Mouse (Mus musculus) MEL-GATA-1-ER (cell line): Measurements from ENCODE around the gene Lrrc25.

Source experiments
- DNase-seq: peaks from one replicate; pipeline ENCODE4 v3.0.0-alpha.2; 2012; ENCODE audit warnings: low read depth; ENCODE audit errors: extremely low read depth

The Lrrc25 gene

DNA sequence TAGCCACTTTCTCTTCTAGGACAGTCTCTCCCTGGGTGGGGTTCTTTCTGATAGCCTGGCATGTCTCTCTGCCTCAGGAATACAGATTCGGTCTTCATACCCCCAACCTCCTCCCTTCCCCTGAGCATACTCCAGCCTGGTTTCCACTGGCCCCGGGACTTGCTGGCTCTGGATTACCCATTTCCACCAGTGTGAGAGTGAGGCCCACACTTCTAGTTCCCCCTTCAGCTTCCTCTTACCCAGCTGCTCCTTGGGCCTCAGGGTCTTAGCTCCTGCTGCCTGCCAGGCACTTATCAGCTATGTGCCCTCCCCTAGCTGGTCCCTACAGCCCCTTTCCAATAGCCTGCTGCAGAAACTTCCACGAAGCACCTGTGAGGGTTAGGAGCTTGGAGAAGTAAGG lies at the start of gene Lrrc25:
TSS of gene Lrrc25 (plus strand) at position 262 of the 400 bp plus-strand sequence.
- no peak for DNase-seq

DNA sequence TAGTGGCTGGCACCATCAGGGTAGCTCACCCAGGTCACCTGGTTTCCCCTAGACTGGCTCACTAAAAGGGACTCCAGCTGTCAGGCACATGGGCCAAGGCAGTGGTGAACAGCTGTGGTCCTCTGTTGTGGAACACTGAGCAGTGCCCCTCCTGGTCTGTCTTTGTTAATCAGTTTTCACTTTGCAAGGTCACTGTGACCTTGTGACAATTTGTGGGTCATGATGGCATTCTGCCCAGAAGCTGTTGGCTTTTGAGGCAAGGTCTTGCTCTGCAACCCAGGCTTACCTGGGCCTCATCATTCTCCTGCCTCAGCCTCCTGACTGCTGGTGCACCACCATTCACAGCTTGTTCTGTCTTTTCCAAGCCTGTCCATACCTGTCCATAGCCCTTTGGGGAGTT lies 45.6 kb upstream of the Lrrc25 start:
- no peak for DNase-seq

DNA sequence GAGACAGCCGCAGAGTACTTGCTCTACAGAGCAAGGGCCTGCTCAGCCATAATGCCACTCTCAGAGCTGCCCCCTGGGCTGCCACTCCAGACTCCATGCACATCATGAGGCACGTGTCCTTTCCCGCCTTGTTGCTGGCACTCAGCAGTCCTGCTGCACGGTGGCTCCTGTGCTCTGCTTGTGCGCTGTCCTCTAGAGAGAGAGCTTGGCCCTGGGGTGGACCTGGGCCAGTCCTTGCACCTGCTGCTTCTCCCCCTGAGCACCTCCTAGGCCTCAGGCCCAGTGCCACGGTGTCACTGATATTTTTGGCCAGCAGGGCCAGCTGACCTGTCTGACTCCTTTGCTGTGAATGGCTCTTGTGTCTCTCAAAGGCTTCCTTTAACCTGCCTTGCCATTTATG lies 45.0 kb upstream of the Lrrc25 start:
- no peak for DNase-seq

DNA sequence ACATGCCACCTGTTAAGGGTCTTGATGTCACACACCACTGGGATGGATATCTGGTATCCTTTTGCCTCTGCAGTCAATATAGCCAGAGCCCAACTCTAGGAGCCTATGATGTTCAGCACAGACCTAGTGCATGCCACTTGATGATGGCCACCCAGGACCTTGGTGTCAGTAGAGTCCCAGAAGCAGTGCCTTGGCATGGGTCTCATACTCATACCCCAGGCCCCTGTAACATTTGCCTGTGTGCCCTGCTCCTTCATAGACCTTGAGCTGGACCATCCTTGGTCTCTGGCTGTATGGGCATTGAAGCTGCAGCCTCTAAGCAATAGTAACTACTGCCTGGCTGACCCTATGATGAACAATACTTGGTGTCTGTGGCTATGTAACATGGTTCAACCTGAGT lies 41.7 kb upstream of the Lrrc25 start:
- DNase-seq = no peak

DNA sequence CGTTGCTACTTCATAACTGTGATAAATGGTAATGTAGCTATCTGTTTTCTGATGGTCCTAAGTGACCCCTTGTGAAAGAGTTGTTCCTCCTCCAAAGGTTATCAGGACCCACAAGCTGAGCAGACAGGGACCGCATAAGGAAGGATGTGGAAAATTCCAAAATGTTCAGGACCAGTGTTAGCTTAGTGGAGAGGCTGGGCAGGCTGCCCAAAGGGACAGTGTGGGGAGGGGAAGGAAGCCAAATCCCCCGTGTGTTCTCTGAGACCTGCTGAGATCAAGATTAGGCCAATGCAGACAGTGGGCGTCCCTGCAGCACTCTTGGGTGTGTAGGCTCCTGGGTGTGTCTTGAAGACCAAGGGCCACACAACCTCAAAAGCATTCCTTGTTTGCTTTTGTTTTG lies 41.0 kb upstream of the Lrrc25 start:
- no peak for DNase-seq

DNA sequence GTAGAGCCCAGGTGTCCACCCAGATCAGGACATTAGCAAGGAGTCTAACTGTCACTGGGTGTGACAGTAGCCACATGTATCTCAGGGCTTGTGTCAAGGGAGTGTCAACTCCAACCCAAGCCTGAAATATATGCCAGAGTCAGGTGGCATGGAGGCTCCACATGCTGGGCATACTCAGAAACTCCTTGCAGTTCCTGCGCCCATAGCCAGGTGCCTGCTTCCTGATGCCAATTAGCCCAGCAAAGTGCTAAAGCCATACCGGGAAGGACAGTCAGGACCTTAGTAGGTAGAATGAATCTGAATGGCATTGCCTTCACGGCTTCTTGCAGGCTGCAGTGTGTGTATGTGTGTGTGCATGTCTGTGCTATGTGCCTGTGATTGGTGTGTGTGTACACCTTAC lies 38.7 kb upstream of the Lrrc25 start:
- DNase-seq = no peak

DNA sequence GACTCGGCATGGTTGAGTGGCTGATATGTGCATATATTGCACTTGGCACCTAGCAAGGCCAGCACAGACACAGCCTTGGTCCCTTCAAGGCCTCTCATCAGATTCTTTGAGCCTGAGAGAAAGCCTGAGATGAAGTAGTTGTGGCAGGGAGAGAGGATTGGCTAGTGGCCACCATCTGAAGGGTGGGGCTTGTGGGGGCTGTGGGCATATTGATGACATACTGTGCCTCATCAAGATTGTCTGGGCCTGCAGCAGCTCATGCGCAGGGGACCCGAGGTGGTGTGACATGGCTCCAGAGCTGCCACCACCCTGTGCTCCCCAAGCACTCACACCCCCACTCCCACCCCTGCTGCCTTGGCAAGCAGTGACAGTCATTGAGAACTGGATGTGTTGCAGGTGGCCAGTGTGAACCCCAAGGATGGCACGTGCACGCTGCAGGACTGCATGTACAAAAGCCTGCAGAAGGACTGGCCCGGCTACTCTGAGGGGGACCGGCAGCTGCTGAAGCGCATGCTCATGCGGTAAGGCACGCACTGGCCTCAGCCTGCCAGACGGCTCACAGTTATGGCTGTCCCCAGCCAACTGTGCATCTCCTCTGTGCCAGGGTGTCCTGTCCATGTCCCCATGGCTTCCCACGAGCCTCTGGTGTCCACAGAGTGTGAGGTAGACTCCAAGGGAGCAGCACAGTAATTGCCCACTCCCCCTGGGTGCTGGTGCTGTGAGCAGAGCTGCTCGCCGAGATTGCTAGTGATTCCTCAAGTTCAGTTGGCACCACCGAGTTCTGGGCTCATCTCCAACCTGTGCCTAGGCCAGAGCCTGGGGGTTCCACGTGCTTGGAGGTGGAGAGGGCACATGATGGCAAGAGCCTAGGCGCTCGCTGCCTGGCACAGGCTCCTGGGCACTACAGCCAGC lies 32.2 kb upstream of the Lrrc25 start:
- DNase-seq = no peak

DNA sequence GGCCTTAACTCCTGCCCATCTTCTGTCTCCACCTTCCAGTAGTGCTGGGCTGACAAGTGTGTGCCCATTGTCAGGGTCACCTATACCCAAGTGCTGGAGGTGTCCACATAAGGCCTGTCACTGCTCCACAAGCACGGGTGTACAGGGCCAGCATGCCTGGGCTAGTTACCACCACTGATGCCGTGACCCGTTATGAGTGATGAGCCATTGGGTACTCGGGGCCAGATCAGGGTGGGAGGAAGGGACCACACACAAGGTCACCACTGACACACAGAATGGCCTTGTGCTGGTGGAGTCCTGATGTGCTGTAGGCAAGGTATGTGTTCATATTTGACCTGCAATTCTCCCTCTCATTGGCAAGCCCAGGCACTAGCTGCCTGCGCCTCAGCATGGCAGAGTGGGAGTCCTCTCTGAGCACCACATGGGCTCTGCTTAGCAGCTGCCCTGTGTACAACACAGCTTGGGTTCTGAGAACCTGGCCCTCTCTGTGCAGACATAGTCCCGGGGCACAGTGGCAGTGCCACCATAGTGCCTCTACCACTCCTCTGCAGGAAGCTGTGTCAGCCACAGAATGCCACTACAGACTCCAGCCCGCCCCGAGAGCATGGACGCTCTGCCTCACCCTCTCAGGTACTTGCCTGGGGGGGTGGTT lies 31.2 kb upstream of the Lrrc25 start:
- no peak for DNase-seq

DNA sequence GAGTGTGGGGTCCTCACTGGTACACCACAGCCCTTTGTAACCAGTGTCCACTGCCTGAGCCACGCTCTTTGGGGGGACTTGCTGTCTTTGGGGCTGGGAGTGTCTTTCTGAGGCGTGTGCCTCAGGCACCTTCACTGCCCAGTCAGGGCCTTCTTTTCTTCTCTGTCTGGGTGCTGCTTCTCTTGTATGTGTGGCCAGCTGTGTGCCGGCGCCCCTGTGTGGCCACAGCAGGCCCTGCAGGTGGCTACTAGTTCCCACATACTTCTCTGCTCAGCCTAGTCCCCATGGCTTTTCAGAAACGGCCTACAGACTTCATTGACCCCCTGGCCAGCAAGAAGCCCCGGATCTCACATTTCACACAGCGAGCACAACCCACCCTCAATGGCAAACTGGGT lies 30.7 kb upstream of the Lrrc25 start:
- peak; percentile 20 for DNase-seq

DNA sequence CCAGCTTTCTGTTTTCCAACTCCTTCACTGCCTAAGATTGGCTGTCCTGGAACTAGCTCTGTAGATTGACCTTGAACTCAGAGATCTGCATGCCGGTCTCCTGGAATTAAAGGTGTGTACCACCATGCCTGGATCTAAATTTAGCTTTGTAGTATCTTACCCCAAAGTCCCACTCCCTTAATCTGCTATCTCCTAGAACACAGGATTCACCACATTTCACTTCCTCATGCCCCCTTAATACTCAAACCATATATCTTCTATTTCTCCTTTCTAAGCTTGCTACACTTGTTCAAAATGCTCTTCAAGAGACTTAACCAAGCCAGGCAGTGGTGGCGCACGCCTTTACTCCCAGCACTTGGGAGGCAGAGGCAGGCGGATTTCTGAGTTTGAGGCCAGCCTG lies 28.0 kb upstream of the Lrrc25 start:
- peak; percentile 58 for DNase-seq

DNA sequence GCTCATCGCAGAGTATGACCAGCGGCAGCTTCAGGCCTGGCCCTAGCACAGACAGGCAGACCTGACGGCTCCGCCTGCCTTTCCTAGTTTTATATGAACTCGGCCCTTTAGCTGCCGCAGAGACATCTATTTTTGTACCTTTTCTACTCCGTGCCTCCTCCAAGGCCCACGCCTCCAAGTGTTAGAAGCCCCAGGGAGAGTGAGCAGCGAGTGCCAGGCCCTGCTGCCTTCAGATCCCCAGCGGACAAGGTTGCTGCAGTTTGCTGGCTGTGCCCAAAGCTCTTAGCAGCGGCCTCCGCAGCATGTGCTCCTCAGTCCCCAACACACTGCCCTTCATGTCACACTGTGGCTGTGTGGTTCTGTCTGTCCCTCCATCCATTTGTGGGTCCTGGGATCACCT lies 24.4 kb upstream of the Lrrc25 start:
- no peak for DNase-seq

DNA sequence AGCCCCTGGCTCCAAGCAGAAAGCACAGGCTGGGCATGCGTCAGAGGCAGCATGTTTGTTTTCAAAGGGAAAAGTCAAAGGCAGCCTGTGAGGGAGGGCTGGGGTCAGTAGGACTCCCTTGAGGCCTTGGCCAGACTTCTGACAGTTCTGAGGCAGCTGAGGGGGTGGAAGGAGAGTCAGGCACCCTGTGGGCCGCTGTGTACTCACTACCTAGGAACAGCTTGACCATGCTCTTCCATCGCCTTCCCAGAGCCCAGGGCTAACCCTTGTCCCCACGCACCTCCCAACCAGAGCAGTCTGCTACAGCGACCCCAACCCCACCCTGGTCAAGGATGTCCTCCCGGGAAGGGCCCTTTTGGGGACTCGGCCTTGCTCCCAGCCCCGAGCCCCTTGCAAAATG lies 22.8 kb upstream of the Lrrc25 start:
- DNase-seq = no peak

DNA sequence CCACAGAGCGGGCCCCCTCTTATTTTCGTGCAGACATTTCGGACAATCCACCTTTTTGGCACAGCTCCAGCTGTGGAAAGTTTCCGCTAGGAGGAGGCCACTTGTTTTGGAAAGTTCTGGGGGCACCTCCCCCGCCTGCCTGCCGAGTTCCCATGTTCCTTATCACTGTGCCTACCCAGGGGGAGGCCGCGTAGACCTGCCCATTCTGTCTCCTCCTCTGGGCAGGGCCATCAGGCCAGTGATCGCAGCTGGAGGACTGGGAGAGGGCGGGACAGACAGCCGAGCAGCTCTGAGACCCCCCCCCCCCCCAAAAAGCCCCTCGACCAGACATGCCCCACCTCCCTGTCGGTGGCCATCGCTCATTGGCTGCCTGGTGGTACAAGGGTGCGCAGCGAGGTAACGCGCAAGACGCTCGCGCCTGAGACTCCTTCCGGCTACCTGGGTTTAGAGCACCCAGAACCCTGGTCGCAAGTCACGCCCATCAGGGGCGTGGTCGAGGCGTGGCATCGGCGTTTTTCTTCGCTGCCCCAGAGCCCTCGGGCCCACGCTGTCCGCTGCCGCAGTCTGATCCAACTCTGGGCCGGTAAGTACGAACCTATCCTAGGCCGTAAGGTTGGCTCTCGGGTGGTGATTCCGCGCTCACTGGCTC lies 21.9 kb upstream of the Lrrc25 start, which contains the start of gene Isyna1:
TSS of gene Isyna1 (plus strand) at position 413 of the 649 bp plus-strand sequence.
- DNase-seq = peak; percentile 96

DNA sequence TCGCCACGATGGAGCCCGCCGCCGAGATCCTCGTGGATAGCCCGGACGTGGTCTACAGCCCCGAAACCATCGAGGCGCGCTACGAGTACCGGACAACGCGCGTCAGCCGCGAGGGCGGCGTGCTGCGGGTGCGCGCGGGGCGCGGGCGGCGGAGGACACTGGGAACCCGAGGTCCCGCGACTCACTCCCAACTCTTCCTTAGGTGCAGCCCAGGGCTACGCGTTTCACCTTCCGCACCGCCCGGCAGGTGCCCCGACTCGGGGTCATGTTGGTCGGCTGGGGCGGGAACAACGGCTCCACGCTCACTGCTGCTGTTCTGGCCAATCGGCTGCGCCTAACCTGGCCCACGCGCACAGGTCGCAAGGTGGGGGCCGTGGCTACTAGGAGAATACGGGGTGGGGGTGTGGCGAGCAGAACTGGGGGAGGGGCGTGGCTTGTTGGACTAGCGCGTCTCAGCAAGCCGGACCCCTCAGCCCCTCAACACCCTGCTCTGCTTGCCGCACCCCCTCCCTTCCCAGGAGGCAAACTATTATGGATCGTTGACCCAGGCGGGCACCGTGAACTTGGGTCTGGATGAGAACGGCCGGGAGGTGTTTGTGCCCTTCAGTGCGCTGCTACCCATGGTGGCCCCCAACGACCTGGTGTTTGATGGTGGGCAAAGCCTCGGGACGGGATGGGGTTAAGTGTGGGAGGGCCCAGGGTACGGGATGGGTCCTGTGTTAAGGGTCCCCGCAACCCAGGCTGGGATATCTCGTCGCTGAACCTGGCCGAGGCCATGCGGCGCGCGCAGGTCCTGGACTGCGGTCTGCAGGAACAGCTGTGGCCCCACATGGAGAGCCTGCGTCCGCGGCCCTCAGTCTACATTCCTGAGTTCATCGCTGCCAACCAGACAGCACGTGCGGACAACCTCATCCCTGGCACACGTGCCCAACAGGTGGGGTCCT lies 21.1 kb upstream of the Lrrc25 start:
- no peak for DNase-seq

DNA sequence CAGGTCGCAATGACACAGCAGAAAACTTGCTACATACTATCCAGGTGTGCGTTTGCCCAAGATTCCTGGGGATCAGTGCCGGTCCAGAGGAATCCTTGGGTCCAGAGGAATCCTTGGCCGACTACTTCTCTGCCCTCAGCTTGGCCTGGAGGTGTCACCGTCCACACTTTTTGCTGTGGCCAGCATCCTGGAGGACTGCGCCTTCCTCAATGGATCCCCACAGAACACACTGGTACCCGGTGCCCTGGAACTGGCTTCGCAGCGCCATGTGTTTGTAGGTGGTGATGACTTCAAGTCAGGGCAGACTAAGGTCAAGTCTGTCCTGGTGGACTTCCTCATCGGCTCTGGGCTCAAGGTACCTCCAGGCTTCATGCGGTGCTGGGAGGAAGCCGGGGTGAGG lies 20.1 kb upstream of the Lrrc25 start:
- DNase-seq = no peak

DNA sequence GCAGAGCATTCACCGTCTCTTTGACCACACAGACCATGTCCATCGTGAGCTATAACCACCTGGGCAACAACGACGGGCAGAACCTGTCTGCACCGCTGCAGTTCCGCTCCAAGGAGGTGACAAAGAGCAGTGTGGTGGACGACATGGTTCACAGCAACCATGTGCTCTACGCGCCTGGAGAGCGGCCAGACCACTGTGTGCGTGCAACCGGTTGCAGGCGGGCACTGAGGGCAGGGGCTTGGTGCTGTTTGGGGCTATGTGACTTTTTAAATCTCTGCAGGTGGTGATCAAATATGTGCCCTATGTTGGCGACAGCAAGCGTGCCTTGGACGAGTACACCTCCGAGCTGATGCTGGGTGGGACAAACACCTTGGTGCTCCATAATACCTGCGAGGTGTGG lies 19.7 kb upstream of the Lrrc25 start:
- DNase-seq = no peak

DNA sequence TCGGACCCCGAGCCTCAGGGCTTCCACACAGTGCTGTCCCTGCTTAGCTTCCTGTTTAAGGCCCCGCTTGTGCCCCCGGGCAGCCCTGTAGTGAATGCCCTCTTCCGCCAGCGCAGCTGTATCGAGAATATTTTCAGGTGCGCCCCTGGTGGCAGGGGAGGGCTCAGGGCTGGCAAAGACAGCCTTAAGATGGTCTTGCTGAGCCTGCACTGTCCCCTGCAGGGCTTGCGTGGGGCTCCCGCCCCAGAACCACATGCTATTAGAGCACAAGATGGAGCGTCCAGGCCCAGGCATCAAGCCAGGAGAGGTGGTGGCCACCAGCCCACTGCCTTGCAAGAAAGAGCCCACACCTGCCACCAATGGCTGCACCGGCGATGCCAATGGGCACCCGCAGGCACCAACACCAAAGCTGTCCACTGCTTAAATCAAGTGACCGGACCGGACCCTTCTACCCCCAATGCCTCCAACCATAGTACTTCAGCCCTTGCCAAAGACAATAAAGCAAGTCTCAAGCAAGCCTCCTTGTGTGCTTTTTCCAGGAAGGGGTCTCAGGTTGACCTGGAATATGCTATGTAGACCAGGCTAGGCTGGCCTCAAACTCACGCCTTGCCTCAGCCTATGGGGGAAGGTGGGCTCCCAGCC lies 19.1 kb upstream of the Lrrc25 start:
- DNase-seq = no peak

DNA sequence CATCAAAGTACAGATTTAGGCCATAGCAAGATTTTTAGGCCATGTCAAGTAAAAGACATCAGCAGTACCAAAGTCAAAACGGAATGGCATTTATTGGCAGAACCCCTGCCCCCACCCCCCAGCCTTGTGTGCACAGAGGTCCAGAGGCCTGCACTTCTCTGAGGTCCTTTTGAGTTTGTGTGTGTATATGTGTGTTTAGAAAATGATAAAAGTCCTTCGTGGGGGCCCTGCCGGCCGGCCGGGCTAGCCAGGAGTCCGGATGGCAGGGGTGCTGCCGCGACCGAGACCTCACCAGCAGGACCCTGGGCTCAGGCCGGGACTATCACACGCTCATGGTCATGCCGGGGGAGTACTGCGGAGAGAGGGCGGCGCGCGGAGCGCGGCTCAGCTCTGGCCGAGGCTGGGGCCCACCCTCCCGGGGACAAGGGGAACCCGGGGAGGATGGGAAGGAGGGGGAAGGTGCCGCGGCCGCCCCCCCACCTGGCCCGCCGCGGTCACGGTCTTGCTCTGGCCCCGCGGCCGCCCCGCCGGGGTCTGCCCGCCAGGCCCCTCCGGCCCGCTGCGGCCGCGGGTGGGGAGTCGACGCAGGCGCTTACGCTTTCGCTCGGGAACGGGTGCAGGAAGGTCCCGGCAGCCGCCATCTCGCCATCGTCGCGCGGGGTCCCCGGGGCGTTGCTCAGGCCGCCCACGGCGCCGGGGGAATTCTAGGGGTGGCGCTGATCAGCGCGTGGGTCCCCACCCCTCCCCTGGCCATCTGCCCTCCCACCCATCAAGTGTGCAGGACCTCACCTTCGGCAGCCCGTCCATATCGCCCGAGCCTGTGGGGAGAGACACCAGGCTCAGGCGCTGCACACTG lies 18.3 kb upstream of the Lrrc25 start:
- DNase-seq = no peak

DNA sequence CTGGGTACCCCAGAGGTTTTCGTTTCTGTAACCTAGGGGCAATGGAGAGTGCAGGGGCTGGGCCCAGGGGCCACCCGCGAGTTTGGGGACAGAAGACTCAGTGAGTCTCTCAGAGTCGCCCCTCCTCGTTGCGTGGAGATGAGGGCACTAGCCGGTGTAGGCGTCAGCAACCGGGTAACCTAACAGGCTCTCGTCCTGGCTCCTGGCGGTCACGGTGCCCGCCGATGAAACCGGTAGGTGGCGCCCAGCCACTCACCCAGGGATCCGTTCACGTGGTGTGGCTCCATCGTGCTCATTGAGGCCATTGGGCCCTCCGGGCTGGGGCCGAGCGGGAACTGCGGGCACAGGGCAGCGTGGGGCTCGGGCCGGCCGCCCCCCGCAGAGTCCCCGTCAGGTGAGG lies 17.7 kb upstream of the Lrrc25 start:
- DNase-seq = no peak

DNA sequence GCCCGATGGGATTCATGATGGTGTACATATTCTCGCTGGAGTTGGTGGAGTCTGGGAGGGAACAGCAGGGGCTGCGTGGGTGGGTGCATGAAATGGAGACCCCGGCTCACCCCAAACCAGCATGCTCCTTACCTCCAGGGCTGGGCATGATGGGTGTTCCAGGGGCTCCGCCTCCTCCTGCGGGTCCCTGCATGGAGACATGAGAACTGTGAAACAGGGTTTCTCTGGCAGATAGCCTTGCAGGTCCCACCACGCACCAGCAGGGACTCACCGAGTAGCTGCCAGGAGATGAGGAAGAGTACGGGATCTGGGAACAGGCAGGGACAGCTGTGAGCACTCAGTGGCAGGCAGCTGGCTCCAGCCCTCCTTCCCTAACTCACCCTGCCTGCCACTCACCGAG lies 17.2 kb upstream of the Lrrc25 start:
- DNase-seq = no peak
